Mouse (Mus musculus): ENCODE results near the gene Prdm1.

DNA sequence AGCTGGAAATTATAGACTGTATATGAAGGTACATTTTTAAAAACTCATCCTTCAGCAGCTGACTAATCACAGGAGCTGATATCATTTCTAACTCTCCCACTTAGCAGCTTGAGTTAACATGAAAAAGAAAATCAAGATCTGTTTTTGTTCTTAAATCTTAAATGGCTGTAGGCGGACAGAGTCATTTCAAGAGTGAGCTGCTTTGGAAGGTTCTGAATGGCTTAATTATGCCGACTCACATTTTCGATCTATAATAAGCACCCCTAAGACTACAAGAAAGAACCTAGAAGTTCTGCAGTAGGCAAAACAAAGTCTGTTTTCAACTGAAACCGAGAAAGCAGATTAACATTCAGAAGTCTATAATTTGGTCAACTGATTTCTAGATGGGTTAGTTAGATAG is 83.9 kb downstream of the Prdm1 start:
- TF ChIP-seq POLR2A (IDR thresholded peaks at IDR 0.05; ENCODE audit: insufficient read depth, low read depth, low read length) = no peak
- TF ChIP-seq CTCF (IDR thresholded peaks at IDR 0.05) = no peak
- TF ChIP-seq EP300 (IDR thresholded peaks at IDR 0.05; ENCODE audit: insufficient read depth, low read depth, low read length) = no peak
